Mouse (Mus musculus): ENCODE results near the gene Tapbpl.

DNA sequence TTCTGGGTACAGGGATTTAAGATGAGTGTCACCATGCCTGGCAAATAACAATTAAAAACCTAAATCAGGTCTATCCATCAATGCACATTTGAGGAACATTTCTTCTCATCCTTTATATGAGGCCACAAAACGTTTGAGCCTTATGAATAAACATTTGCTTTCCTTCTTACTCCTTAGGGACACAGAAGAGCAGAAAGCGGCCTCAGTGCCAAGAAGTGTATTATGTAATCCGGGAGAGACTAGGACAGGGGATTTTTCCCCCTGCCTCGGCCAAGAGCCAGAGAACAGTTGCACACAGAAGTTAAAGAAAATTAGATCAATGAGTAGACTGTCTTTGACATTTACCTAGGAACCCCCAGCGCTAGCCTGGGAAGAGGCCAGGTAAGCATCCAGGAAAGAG lies 49.5 kb downstream of the Tapbpl start:
- TF ChIP-seq POLR2A (IDR thresholded peaks at IDR 0.05; ENCODE audit: borderline replicate concordance, extremely low read depth, low read depth, low read length), result no peak
- no peak for TF ChIP-seq CTCF (IDR thresholded peaks at IDR 0.05; ENCODE audit: insufficient read depth, low read length)

Data from lung, adult 2 months (tissue).